Mouse (Mus musculus): ENCODE measurements around the gene Traf1. TPM values are rescaled to one million over a fixed set of nuclear protein-coding genes. Genes with fewer than 3 reads are reported as not detected.

The Traf1 gene
- polyA plus RNA-seq, 1 experiment from 2014 or later, result 1.6 TPM

- Histone ChIP-seq H3K4me3 (no peak overlapping the region), H3K27ac (replicated peaks) (no peak overlapping the region), H3K9me3 (no peaks in the 10 kb centered on the region), H3K4me1 (peaks cover 14% of the 10 kb centered on the region), H3K27me3 (no peaks in the 10 kb centered on the region), H3K9ac (replicated peaks) (no peak overlapping the region), H3K36me3 (no peaks in the 10 kb centered on the region), H3K4me2 (replicated peaks) (no peak overlapping the region)
- WGBS, result 65% methylated on average over 3 of the region's 3 CpGs
- ATAC-seq (replicated peaks), result no peak
Measured at GRCm38 (mm10) chr2:34979459-34980011, 18.0 kb upstream of the Traf1 start.

- H3K27me3 ChIP-seq, result no peaks in the 10 kb centered on the region
- no peak overlapping the region for H3K27ac ChIP-seq (replicated peaks)
- peaks cover 13% of the 10 kb centered on the region for H3K4me1 ChIP-seq
- H3K9me3 ChIP-seq, result no peaks in the 10 kb centered on the region
- ATAC-seq (replicated peaks), result no peak
- H3K36me3 ChIP-seq, result no peaks in the 10 kb centered on the region
- no peak overlapping the region for H3K9ac ChIP-seq (replicated peaks)
- H3K4me3 ChIP-seq, result no peak overlapping the region
- WGBS, result 98% methylated on average over 2 of the region's 2 CpGs
- no peak overlapping the region for H3K4me2 ChIP-seq (replicated peaks)
Measured at GRCm38 (mm10) chr2:34978226-34978625, 16.7 kb upstream of the Traf1 start.

DNA sequence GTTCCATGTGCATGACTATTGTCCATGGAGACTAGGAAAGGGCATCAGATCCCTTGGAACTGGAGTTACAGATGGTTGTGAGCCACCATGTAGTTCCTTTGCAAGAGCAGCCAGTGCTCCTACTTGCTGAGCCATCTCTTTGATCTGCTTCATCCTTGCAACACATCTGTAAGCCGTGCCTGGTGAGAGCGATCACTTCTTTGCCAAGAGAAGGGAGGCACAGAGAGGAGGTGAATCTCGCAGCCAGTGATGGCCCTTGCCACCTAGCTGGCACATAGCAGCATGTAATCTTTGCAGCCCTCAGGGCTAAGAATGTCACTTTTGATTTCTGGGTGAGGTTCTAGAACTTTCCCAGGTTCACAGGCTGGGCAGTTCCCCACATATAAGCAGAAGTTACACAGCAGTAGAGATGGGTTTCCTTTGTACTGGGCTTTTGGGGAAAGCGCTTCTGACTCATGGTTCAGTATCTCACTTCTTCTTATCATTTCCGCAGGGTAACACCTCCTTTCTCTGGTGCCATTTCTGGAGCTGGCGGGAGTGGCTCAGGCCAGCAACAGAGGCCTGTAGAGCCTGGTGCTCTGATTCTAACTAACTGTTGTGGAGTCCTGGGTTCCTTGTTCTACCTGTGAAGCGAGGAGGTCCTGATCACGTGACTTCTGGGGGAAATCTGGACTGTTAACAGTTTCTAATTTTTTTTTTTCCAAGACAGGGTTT is 15.5 kb upstream of the Traf1 start:
- Histone ChIP-seq H3K4me2 (replicated peaks) (no peak overlapping the region), H3K36me3 (no peaks in the 10 kb centered on the region), H3K4me1 (peaks cover 2% of the 10 kb centered on the region), H3K9me3 (no peaks in the 10 kb centered on the region), H3K27me3 (no peaks in the 10 kb centered on the region), H3K27ac (replicated peaks) (no peak overlapping the region), H3K9ac (replicated peaks) (no peak overlapping the region), H3K4me3 (no peak overlapping the region)
- ATAC-seq (replicated peaks), result no peak
- WGBS, result 84% methylated on average over 8 of the region's 8 CpGs

GRCm38 (mm10) chr2:34976447-34976846 is 14.9 kb upstream of the Traf1 start:
- Histone ChIP-seq H3K27ac (replicated peaks) (no peak overlapping the region), H3K4me1 (no peaks in the 10 kb centered on the region), H3K4me3 (no peak overlapping the region), H3K36me3 (no peaks in the 10 kb centered on the region), H3K4me2 (replicated peaks) (no peak overlapping the region), H3K9ac (replicated peaks) (no peak overlapping the region), H3K27me3 (no peaks in the 10 kb centered on the region), H3K9me3 (no peaks in the 10 kb centered on the region)
- ATAC-seq (replicated peaks), result no peak
- WGBS, result 92% methylated on average over 6 of the region's 6 CpGs

DNA sequence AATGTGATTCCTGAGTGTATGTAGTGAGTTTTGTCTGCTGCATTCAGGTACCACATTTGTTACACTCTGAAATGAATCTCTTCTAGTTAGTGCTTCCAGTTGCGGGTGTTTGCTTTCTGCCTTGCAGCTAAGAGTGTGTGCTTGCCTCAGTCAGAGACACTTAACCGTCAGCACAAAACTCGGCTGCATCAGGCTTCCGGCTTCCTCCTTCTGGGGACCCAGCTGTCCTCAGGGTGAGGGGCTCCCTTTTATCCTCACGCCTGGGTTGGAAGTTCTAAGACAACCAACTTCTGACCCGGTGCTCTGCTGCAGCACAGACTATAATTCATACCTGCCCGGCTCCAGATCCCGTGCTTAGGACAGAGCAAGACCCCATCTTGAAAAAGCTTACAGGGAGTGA is 11.5 kb upstream of the Traf1 start:
- Histone ChIP-seq H3K4me1 (0 out of 2 replicates have a peak, but pooled peaks cover 7% of the 10 kb centered on the region), H3K27me3 (no peaks in the 10 kb centered on the region), H3K4me2 (replicated peaks) (no peak overlapping the region), H3K4me3 (no peak overlapping the region), H3K9ac (replicated peaks) (no peak overlapping the region), H3K36me3 (no peaks in the 10 kb centered on the region), H3K27ac (replicated peaks) (no peak overlapping the region), H3K9me3 (no peaks in the 10 kb centered on the region)
- 90% methylated on average over 8 of the region's 8 CpGs for WGBS
- ATAC-seq (replicated peaks), result no peak

- H3K4me1 ChIP-seq, result 0 out of 2 replicates have a peak, but pooled peaks cover 7% of the 10 kb centered on the region
- H3K4me3 ChIP-seq, result no peak overlapping the region
- H3K27ac ChIP-seq (replicated peaks), result no peak overlapping the region
- 75% methylated on average over 11 of the region's 11 CpGs for WGBS
- H3K27me3 ChIP-seq, result no peaks in the 10 kb centered on the region
- H3K36me3 ChIP-seq, result no peaks in the 10 kb centered on the region
- H3K9me3 ChIP-seq, result no peaks in the 10 kb centered on the region
- H3K9ac ChIP-seq (replicated peaks), result no peak overlapping the region
- no peak for ATAC-seq (replicated peaks)
- H3K4me2 ChIP-seq (replicated peaks), result no peak overlapping the region
Measured at GRCm38 (mm10) chr2:34971080-34971888, 9.7 kb upstream of the Traf1 start.

DNA sequence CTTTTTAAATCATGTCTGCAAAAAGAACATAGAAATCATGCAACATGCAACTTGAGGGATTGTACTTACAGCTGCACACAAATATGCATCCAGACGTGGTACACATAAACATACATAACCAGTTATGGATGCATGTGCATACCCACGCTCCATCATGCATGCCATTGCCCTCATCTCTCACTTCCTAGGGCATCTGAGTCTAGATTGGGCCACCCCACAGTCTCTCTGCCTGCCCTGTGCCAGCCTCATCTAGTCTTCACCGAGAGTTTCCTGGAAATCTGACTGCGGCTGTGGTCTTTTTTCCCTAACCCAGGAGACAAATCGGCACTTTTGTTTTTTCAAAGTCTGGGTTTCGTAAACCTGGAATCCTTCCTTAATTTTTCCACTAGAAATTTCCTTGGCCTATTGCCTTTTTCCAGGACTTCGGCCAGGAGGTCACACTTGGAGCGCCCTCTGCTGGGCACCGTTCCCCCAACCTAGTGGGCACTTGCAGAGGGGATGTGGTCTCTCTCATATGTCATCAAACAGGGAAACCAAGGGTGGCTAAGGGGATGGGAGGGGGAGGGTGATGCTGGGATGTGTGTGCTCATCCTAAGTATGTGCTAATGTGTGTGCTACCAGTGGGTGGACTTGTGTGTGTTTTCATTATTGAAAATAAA is 8.6 kb upstream of the Traf1 start:
- H3K9ac ChIP-seq (replicated peaks), result no peak overlapping the region
- H3K4me1 ChIP-seq, result 0 out of 2 replicates have a peak, but pooled peaks cover 7% of the 10 kb centered on the region
- no peak overlapping the region for H3K4me3 ChIP-seq
- no peaks in the 10 kb centered on the region for H3K36me3 ChIP-seq
- 43% methylated on average over 9 of the region's 9 CpGs for WGBS
- H3K4me2 ChIP-seq (replicated peaks), result no peak overlapping the region
- H3K27ac ChIP-seq (replicated peaks), result no peak overlapping the region
- ATAC-seq (replicated peaks), result no peak
- no peaks in the 10 kb centered on the region for H3K27me3 ChIP-seq
- no peaks in the 10 kb centered on the region for H3K9me3 ChIP-seq

GRCm38 (mm10) chr2:34969166-34969565 is 7.6 kb upstream of the Traf1 start:
- WGBS, result 40% methylated on average over 7 of the region's 7 CpGs
- ATAC-seq (replicated peaks), result 0 out of 2 replicates have a peak, but pooled peaks have one; percentile 16
- H3K4me1 ChIP-seq, result 0 out of 2 replicates have a peak, but pooled peaks cover 7% of the 10 kb centered on the region
- no peak overlapping the region for H3K27ac ChIP-seq (replicated peaks)
- no peaks in the 10 kb centered on the region for H3K27me3 ChIP-seq
- H3K4me2 ChIP-seq (replicated peaks), result no peak overlapping the region
- H3K9ac ChIP-seq (replicated peaks), result no peak overlapping the region
- H3K4me3 ChIP-seq, result no peak overlapping the region
- no peaks in the 10 kb centered on the region for H3K36me3 ChIP-seq
- no peaks in the 10 kb centered on the region for H3K9me3 ChIP-seq

DNA sequence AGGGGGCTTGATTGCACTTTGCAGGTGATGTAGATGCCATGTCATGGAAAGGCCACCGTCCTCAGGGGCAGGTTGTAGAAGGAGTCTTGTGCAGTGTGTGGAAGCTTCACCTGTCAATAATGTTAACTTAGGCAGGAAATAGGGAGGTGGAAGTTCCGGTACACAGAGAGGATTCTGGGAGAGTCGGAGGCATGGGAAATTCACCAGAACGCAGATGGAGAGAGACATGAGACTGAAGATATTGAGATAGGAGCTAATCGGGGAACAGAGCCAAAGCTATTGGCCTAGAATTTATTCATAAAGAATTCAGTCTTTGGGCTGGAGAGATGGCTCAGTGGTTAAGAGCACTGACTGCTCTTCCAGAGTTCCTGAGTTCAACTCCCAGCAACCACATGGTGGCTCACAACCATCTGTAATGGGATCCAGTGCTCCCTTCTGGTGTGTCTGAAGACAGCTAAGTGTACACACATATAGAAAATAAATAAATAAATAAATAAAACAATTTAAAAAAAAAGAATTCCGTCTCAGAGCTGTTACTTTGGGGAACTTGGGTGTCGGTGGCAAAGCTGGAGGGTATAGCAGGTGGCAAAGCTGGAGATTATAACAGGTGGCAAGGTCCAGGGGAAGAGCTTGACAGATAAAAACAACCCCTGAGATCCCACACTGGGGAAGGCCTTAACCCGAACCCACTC is 4.8 kb upstream of the Traf1 start:
- H3K4me3 ChIP-seq, result no peak overlapping the region
- H3K36me3 ChIP-seq, result no peaks in the 10 kb centered on the region
- H3K4me2 ChIP-seq (replicated peaks), result no peak overlapping the region
- H3K9ac ChIP-seq (replicated peaks), result no peak overlapping the region
- 89% methylated on average over 8 of the region's 8 CpGs for WGBS
- H3K27me3 ChIP-seq, result no peaks in the 10 kb centered on the region
- H3K27ac ChIP-seq (replicated peaks), result no peak overlapping the region
- H3K4me1 ChIP-seq, result peaks cover 9% of the 10 kb centered on the region; the same call in 1 of the 2 replicates
- ATAC-seq (replicated peaks), result no peak
- no peaks in the 10 kb centered on the region for H3K9me3 ChIP-seq

- H3K4me2 ChIP-seq (replicated peaks), result no peak overlapping the region
- H3K4me1 ChIP-seq, result peaks cover 10% of the 10 kb centered on the region; the same call in 1 of the 2 replicates
- 68% methylated on average over 8 of the region's 8 CpGs for WGBS
- no peak overlapping the region for H3K9ac ChIP-seq (replicated peaks)
- H3K36me3 ChIP-seq, result no peaks in the 10 kb centered on the region
- no peaks in the 10 kb centered on the region for H3K27me3 ChIP-seq
- no peak overlapping the region for H3K4me3 ChIP-seq
- no peaks in the 10 kb centered on the region for H3K9me3 ChIP-seq
- no peak for ATAC-seq (replicated peaks)
- no peak overlapping the region for H3K27ac ChIP-seq (replicated peaks)
Measured at GRCm38 (mm10) chr2:34965806-34966205, 4.2 kb upstream of the Traf1 start.

DNA sequence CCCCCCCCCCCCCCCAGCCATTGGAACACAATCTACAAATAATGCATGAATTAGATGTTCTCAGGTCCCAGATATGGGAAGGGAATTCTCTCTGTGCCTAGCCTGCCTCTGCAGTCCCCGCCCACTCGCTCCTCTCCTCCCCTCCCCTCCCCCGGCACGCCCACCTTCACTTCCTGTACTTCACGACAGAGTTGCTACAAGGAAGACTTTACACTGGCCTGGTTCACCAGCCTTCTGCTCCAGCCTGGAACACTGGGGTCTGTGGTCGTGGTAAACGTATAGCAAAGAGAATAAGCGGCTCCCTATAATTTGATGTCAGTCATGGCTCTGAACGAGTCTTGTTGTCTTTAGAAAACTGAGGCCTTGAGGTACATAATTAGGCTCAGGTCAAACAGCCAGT is 3.7 kb upstream of the Traf1 start:
- ATAC-seq (replicated peaks), result no peak
- Histone ChIP-seq H3K27me3 (no peaks in the 10 kb centered on the region), H3K4me1 (peaks cover 10% of the 10 kb centered on the region; the same call in 1 of the 2 replicates), H3K4me2 (replicated peaks) (no peak overlapping the region), H3K36me3 (no peaks in the 10 kb centered on the region), H3K9ac (replicated peaks) (no peak overlapping the region), H3K9me3 (no peaks in the 10 kb centered on the region), H3K27ac (replicated peaks) (no peak overlapping the region), H3K4me3 (no peak overlapping the region)
- WGBS, result 39% methylated on average over 9 of the region's 9 CpGs

All from forebrain, embryonic 15.5 days (tissue).